Mouse (Mus musculus): ENCODE results near the gene G6pdx.

G6pdx gene

DNA sequence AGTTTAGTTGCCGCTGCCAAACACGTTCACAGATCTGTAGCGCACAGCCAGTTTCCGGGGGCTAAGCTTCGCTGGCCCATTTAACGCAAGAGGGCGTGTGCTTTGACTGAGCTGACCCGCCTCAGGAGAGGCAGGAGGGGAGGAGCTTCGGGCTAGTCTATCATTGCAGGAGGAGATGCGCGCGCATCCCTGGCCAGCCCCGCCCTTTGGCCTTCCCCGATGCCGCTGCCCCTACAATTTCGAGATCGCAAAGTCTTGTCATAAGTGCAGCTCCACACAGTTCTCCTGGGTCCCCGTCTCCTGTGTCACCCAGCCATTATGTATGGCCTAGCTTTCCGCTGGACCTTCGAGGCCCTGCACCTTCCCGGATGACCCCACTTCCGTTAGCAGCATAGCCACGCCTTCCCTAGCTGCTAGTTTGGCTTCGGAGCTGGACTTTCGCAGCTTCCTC, at the start of gene G6pdx:
Gene G6pdx (minus strand): TSS at position 369 of the 451 bp plus-strand sequence.
- in situ Hi-C loops (cut with MboI, MseI), result no loop called here

DNA sequence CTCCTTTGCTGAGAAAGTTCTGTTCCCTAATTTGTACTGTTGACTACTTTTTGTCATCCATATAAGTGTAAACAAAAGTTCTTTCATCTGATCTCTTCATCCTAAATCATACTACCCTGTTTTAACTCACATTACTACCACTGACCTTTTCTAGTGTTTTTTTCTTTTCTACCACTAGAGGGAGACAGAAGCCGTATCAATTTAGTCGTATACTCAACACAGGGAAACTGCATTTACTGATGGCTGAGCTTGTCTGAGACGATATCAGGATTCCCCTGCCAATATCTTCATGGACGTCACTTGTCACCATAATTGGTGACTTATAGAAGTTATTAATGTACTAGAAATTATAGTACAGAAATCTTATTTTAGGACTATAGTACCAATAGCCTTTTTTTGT, 23.8 kb upstream of the G6pdx start:
- in situ Hi-C loops (cut with MboI, MseI), result loop anchor here (10.0 kb wide), 1 partner anchor 432 kb away; no protein-coding TSS in a partner anchor

DNA sequence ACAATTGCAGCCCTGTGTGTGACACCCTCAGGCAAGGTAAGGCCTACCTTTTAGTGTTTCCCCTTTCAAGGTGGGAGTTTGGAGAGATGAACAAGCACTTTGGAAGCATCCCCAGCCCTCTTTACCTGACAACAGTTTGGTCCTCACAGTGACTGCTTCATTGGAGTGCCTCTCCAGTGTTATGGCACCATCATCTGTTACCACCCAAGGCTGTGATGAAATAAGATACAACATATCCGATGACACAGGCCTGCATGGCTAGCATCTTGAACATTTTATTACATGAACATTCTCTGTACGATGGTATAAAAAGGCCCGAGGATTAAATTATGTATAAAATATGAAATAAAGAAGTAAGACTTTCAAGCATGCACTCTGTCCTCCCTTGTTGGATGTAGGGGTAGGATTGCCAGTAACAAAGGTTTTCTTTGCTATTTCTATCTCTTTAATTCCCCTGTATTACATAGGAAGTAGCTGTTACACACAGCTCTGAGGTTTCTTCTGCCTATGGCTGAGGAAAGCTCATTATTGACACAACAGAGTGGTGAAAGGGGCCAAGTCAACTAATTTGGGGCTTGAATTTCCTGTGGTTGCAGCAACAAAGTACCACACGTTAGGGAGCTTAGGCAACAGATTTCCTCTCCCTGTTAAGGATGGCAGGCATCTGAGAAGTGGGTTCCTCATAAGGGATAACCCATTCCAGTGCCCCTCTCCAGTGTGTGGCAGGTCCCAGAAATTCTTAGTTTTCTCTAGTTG, 22.3 kb upstream of the G6pdx start:
- in situ Hi-C loops (cut with MboI, MseI), result loop anchor here (10.0 kb wide), 1 partner anchor 433 kb away; no protein-coding TSS in a partner anchor

DNA sequence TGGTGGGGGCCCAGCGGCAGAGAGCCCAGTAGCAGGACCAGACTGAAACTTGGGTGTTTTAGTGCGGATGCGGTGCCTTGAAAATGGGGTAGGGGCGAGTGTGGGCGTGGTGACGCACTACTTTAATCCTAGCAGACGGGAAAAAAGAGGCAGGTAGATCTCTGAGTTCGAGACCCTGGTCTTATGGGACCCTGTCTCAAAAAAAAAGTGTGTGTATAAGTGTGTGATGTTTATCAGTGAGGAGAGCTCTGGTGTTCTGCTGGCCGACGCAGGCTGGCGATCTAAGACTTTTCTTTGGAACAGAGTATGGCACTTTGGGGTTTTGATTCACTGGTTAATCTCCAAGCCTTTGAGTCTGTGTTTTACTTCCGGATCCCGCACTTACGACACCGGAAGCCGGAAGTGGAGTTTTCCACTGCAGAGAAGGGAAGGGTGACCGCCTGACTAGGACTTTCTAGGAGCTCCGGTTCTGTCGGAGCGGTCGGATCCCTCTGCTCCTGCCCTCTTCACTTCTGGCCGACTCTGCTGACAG, 362 bp upstream of the G6pdx start:
- in situ Hi-C loops (cut with MboI, MseI), result no loop called here

DNA sequence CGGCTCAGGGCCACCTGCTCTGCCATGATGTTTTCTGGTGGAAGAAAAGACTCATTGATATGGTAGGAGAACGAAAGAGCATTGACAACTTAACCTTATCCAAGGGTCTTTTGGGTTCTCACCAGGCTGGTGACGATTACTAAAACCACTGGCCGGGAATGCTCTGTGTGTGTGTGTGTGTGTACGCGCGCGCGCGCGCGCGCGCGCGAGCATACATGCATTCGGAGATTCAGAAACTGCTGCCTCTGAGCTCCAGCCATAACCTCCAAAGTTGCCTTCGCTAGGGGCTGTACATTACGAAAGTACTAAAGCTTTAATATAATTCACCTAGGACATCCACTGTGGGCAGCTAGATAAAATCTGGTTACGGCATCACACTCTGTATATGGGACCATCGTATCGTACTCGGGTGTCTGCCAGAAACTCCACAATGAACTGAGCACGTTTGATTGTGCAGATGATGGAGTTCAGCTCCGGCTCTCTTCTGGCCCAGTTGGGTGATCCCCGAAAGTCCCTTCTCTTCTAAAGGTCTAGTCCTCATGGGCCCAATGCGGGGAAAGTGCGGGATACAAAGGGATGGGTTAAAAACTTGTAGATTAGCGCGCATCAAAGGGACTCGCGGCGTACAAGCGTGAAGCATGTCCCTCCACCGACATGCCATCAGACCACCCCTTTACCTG, 708 bp downstream of the G6pdx start:
- in situ Hi-C loops (cut with MboI, MseI), result no loop called here

DNA sequence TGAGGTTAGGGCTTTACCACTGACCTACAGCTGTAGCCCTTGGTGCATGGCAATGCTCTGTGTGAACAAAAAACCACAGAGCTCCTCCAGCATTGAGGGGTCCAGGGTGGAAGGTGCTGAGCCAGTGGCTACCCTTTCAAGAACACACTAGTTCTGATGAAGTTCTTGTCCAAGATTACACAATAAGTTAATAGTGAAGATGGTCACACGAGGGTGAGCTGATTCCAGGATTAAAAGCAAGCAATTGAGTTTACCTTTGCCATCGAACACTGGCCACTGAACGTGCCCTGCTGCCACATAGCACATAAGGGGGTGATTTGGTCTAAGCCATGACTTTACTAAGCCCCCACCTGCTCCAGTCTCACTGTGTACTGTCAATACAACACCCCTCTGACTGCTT, 1.9 kb downstream of the G6pdx start:
- in situ Hi-C loops (cut with MboI, MseI), result no loop called here

DNA sequence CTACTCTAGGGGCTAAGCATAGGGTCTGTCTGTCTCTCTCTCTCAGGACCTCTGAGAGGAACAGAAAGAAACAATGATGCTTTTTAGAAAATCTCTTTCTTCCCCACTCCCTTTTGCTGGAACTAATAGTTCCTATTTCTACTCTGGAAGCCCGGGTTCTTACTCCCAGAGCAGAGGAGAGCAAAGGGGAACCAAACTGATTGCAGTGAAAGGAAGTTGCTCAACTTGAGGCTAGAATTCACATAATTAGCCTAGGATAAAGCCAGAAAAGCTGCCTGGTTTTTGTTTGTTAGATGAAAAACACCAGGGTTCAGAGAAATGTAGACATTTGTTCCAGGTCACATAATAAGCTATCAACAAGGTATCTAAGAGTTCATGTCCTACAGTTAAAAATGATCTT, 2.7 kb downstream of the G6pdx start:
- in situ Hi-C loops (cut with MboI, MseI), result no loop called here

DNA sequence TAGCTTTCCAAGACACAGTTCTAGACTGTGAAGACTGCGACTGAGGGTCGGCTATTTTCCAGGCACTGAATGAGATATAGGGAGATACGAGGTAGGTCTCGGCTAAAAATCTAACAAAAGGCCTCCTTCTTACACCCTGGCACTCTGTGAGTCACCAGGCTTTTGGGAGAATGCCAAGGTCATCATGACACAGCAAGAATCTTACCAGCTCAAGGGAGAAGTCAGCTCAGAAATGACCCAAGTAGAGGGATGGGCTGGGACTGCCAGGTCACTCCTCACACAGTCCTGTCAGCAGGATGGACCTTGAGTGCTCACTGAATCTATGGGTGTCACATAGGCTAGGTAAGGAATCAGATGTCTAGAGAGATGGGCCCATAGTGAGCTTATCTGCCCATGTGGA, 3.8 kb downstream of the G6pdx start:
- in situ Hi-C loops (cut with MboI, MseI), result no loop called here

DNA sequence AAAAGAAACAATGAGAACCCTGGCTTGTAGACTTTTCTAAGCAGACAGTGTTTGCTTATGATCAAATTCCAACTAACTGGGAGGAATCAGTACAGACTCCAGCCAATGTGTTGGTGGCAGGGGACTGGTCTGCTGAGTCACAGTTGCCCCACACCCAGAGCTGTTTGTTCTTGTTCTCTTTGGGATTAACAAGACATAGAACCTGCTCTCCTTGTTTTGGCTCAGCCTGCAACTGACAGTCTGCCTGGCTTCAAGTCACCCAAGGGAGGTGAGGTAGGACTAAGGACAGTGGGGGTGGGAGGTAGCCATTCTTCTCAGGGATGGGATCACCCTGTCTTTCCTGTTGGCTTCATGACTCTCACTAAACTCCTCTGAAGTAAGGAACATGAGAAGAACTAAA, 4.6 kb downstream of the G6pdx start:
- in situ Hi-C loops (cut with MboI, MseI), result no loop called here

DNA sequence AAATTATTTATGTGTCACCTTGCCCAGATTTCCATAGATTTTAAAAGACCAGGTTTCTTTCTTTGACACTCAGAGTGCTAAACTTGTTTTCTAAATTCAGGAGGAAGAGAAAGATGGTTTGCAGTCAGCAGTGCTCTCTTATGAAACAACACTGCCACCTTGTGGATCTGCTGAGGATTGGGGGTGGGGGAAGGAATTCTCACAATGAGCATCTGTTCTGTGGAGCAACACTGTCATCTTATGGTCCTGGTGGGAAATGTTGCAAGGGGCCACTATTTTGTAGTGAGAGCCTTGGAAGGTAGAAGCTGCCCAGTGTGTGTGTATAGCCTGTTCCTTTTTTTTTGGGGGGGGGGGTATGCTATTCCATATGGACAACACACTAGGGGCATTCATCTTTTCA, 15.6 kb downstream of the G6pdx start:
- in situ Hi-C loops (cut with MboI, MseI), result loop anchor here (5.0 kb wide), 3 partner anchors 171 to 396 kb away; no protein-coding TSS in a partner anchor

DNA sequence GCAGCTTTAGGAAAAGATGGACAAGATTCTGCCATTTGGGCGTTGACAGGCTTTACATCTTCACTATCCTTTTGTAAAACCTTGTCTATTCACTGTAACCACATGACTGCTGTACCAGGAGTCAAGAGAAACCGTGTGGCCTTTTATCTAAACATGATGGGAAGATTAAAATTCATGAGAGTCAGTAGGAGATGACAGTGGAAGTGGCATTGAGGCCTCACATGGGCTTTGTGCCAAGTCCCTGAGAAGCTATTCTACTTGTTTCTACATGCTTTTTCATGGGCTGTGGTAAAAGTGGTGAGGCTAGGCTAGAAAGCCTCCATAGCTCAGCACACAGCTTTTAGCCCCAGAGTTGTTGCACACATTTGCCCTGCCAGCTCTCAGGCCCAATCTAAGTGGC, 20.7 kb downstream of the G6pdx start:
- in situ Hi-C loops (cut with MboI, MseI), result no loop called here

DNA sequence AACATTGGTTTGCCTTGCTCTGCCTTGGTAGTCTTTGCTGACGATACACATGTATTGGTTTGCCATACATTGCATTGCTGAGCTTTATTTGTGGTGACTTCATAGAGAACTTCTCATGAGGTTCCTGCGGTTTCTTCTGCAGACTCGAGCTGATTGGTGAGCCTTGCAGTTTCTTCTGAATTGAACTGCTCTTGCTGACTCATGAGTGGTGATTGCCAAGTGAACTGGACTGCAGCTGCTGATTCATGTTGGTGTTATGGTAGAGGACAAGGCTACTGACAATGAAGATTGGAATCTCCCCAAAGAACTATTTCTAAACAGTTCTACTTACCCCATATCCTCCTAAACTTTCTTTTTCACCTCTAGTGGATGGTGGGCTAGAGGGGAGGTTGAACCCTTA, 28.9 kb downstream of the G6pdx start:
- in situ Hi-C loops (cut with MboI, MseI), result no loop called here

DNA sequence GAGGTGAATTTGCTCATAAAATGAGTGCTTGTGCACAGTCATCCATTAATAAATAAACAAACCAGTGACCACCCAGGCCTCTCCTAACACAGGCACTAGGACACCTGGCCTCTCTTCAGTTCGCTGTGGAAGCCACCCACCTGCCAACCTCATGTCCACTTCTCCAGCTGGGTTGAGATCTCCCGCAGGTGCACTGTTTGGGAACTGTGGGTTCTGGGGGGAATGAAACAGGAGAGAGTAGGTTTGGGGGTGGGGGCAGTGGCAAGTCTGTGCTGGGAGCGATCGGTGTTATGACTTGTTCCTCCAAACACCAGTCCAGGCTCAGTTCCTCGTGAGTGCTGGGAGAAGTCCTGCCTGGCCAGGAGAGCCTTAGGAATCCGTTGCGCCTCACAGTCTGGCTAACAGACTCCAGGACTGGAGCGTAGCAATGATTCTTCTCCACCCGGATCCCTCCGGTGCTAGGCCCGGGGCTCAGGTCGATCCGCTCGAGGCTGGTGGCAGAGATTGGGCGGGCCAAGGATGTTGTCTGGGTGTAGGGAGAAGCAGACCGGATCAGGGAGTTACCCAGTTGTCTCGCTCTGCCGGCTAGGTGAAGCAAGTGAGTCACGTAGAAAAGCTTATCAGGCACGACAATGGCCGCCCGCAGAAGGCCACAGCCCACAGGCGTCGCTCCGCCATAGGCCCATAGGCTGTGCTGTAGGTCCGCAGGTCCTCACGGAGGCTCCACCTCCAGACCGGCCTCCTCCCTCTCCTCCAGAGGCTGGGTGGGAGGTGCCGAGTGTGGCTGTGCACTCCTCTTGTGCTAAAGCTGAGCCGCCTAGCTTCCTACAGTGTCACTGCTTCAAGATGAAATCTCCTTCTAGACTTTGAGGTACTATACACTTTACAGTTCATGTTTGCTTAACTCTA, 36.2 kb downstream of the G6pdx start, which contains the start of the genes Fam3a and Ikbkg:
Gene Fam3a (minus strand): TSS at position 738 of the 909 bp plus-strand sequence.
Gene Ikbkg (plus strand): TSS at position 756 of the 909 bp plus-strand sequence.
- in situ Hi-C loops (cut with MboI, MseI), result no loop called here

DNA sequence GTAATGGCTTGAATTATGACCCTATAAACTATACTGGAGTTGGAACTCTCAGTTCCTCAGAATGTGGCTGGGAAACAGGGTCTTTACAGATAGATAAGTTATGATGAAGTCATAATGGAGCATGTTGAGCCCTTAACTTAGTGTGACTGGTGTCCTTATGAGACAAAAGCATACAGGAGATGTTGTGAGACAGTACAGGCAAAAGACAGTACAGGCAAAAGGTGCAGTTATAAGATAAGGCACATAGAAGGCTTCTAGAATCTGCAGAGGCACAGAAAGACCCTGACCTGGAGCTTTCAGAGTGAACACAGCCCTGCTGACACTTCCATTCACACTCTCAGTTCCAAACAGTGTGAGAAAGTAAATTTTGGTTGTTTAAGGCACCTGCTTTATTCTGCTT, 40.8 kb downstream of the G6pdx start:
- in situ Hi-C loops (cut with MboI, MseI), result no loop called here

DNA sequence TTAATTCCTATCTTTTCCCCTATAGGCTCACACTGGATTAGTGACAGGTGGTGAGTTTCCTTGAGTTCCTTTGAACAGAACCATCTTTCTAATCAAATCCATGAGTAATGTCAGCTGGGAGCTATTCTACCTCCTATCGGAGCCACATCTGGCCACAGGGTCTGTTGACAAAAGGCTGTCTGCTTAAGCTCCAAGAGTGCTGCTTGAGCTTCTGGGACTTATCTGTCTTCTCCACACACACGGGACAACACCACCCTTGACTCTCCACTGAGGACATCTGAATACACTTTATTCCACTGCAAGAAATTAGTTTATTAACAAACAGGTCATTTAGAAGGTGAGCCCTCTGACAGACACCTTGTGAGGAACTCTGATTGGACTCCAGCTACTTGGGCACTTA, 44.5 kb downstream of the G6pdx start:
- in situ Hi-C loops (cut with MboI, MseI), result no loop called here

DNA sequence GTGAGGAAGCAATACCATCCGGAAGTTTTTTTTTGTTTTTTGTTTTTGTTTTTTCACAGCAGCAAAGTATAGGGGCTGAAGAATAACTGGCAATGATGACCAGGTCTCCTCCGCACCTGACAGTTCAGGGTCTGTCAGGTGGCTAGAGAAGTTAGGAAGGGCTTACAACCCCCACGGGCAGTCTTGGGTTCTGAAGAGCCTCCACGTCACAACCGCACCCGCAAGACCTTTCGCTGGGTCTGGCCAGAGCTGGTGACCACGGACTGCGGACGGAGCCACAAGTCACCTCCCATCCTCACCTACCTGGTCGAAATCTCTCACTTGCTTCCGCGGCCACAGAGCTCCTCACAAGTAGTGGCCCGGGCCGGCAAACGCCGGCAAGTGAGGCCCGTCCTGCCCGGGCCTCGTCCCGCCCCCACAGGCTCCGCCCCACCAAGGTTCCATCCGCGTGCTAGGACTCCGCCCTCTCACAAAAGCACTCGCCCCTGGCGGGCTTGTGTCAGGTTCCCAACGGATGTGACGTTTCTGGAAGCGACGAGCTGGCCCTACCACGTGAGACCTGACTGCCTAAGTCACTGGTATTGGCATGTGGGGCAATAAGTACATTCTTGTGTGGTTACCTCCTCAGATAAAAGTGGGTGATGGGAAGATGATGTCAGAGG, 56.0 kb downstream of the G6pdx start, which contains the start of the genes Ubl4a and Slc10a3:
Gene Ubl4a (minus strand): TSS at position 331 of the 662 bp plus-strand sequence.
Gene Slc10a3 (minus strand): TSS at position 462 of the 662 bp plus-strand sequence.
- in situ Hi-C loops (cut with MboI, MseI), result no loop called here

DNA sequence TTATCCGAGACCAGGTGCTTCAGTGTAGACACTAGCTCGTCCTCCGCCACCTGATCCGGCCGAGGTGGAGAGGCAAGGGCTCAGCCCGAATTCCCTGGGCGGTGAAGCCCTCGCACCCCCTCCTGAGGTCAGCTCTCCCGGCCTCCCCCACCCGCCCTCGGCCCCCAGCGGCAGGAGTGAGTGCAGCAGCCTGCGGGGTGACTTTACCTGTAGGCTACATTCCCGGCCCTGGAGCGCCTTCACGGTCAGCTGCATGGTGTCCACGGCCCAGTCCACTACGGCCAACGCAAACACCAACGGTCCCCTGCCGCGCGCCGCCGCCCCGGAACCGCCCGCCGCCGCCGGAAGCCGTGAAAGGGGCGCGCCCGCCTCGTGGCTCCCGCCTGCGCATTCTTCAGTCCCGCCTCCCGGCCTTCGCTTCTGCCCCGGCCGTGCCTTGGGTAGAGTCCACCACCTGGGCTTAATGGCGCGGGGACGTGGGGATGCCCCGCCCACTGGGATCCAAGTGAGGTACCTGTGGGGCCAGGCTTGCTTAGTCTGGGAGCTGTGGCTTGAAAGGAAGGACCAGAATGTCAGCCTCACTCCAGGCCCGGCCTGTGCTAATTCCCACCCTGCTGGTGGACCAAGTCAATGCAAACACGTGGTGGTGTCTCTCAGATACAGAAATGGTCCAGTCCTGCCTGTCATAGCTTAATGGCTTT, 60.6 kb downstream of the G6pdx start:
- in situ Hi-C loops (cut with MboI, MseI), result no loop called here

DNA sequence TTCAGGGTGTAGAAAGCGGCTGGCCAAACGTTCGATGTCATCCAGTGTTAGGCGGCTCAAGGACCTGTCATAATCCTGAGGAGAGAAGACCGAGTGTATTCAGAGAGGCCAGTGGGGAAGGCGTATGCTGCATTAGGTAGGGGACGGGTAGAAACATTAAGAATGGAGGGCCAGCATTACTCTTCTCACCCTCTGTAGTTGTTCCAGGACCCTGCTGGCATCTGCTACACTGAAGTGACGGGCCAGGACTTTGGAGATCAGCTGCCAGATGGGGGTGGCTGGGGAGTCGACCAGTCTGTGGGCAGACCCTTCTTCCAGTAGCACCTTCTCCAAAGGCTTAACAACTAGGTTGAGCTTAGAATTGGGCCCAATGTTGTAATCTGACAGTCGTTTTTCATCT, 61.5 kb downstream of the G6pdx start:
- in situ Hi-C loops (cut with MboI, MseI), result no loop called here

All from T-helper 1 cell (primary cell).